Mouse (Mus musculus): Measurements from ENCODE around the gene Glis3.

The Glis3 gene

GRCm38 (mm10) chr19:28299211-28299775, 380.6 kb downstream of the Glis3 start:
- peak; percentile 13 for DNase-seq

- DNase-seq, result peak; percentile 20
Observed at GRCm38 (mm10) chr19:28298669-28299068, 381.2 kb downstream of the Glis3 start.

- no peak for DNase-seq
Observed at GRCm38 (mm10) chr19:28291596-28291995, 388.3 kb downstream of the Glis3 start.

- no peak for DNase-seq
Observed at GRCm38 (mm10) chr19:28289457-28289856, 390.4 kb downstream of the Glis3 start.

GRCm38 (mm10) chr19:28287431-28287830, 392.4 kb downstream of the Glis3 start:
- no peak for DNase-seq

GRCm38 (mm10) chr19:28284098-28284569, 395.7 kb downstream of the Glis3 start:
- no peak for DNase-seq

- DNase-seq, result no peak
Observed at GRCm38 (mm10) chr19:28283241-28284097, 396.4 kb downstream of the Glis3 start.

- no peak for DNase-seq
Observed at GRCm38 (mm10) chr19:28281405-28281804, 398.5 kb downstream of the Glis3 start.

- DNase-seq, result no peak
Observed at GRCm38 (mm10) chr19:28277104-28277503, 402.8 kb downstream of the Glis3 start.

- DNase-seq, result no peak
Observed at GRCm38 (mm10) chr19:28274501-28274900, 405.4 kb downstream of the Glis3 start.

GRCm38 (mm10) chr19:28273946-28274345, 405.9 kb downstream of the Glis3 start:
- DNase-seq, result no peak

- DNase-seq, result no peak
Observed at GRCm38 (mm10) chr19:28266850-28267249, 413.0 kb downstream of the Glis3 start.

GRCm38 (mm10) chr19:28265776-28266175, 414.1 kb downstream of the Glis3 start:
- no peak for DNase-seq

GRCm38 (mm10) chr19:28258907-28259675, 420.8 kb downstream of the Glis3 start:
- DNase-seq, result no peak

GRCm38 (mm10) chr19:28258480-28258879, 421.4 kb downstream of the Glis3 start:
- no peak for DNase-seq

- no peak for DNase-seq
Observed at GRCm38 (mm10) chr19:28247345-28247744, 432.5 kb downstream of the Glis3 start.

- DNase-seq, result no peak
Observed at GRCm38 (mm10) chr19:28246186-28246585, 433.7 kb downstream of the Glis3 start.

- no peak for DNase-seq
Observed at GRCm38 (mm10) chr19:28238073-28238472, 441.8 kb downstream of the Glis3 start.

GRCm38 (mm10) chr19:28237621-28238020, 442.3 kb downstream of the Glis3 start:
- DNase-seq, result no peak

GRCm38 (mm10) chr19:28235571-28235970, 444.3 kb downstream of the Glis3 start:
- DNase-seq, result no peak

- DNase-seq, result no peak
Observed at GRCm38 (mm10) chr19:28235096-28235495, 444.8 kb downstream of the Glis3 start.

- DNase-seq, result no peak
Observed at GRCm38 (mm10) chr19:28234676-28235075, 445.2 kb downstream of the Glis3 start.

GRCm38 (mm10) chr19:28231511-28231910, 448.4 kb downstream of the Glis3 start:
- DNase-seq, result no peak

Data from cerebellum, adult 9-11 months (tissue).